Comparison of ENCODE assay signal across 19 mouse cellular contexts in genomic region chrX:152222226-152222625, GRCm38 (mm10). TPM values are rescaled to one million over a fixed set of nuclear protein-coding genes. Genes with fewer than 3 reads are reported as not detected.
DNase-seq lines count a peak whose midpoint lies in the region; ATAC-seq lines count a peak whose summit lies in the region.
"Had no signal": no experiment of that assay in that cellular context is flagged by ENCODE, and none has a peak within 500 bp of the region (broad histone marks: within the 10 kb centered on the region; RNA-seq: fewer than 3 reads in every experiment).

No protein-coding gene starts in this region.

- 56% methylated on average over 9 of the region's 9 CpGs for WGBS in forebrain, embryonic 12.5 days

- H3K36me3 ChIP-seq in forebrain, embryonic 12.5 days (replicated peaks): no peaks in the 10 kb centered on the region
- H3K36me3 ChIP-seq: embryonic facial prominence, embryonic 10.5 days; G1E; hindbrain, embryonic 10.5 days had no signal

- H3K9me3 ChIP-seq in forebrain, embryonic 12.5 days: no peaks in the 10 kb centered on the region
- H3K9me3 ChIP-seq: embryonic facial prominence, embryonic 10.5 days; G1E; heart, embryonic 12.5 days; hindbrain, embryonic 10.5 days; hindbrain, embryonic 15.5 days had no signal

- H3K4me2 ChIP-seq in forebrain, embryonic 12.5 days: no peak overlapping the region
- H3K4me2 ChIP-seq: heart, embryonic 12.5 days; hindbrain, embryonic 15.5 days had no signal

- H3K9ac ChIP-seq in forebrain, embryonic 12.5 days: no peak overlapping the region
- H3K9ac ChIP-seq: heart, embryonic 12.5 days; hindbrain, embryonic 15.5 days had no signal

- peaks cover 96% of the 10 kb centered on the region for H3K27me3 ChIP-seq in forebrain, embryonic 12.5 days

- no peak overlapping the region for H3K27ac ChIP-seq in forebrain, embryonic 12.5 days
- H3K27ac ChIP-seq: embryonic facial prominence, embryonic 10.5 days; heart, adult 2 months; hindbrain, embryonic 10.5 days; hindbrain, embryonic 15.5 days had no signal

- DNase-seq in cerebellum, postnatal 4 days (ENCODE audit: low spot score in 2 of 2): no peak
- DNase-seq in cerebellum, adult 11-12 months: peak; percentile 55
- peak; percentile 75 for DNase-seq in cerebellum, adult 9-10 months
- DNase-seq in frontal cortex, postnatal 36 days (ENCODE audit: low spot score in 2 of 2): no peak
- DNase-seq in left cerebral cortex, adult 8-10 months (ENCODE audit: low spot score in 2 of 2): no peak
- DNase-seq: adrenal gland, adult 8-10 months; adrenal gland, postnatal 36 days; B cell, adult 2 months; gastrocnemius, postnatal 10 days; heart, adult 2 months had no signal

- no peak overlapping the region for H3K4me3 ChIP-seq in forebrain, embryonic 12.5 days (replicated peaks)
- H3K4me3 ChIP-seq: embryonic facial prominence, embryonic 10.5 days; heart, adult 2 months; heart, embryonic 12.5 days; hindbrain, embryonic 10.5 days; hindbrain, embryonic 15.5 days had no signal

- H3K4me1 ChIP-seq in forebrain, embryonic 12.5 days: no peaks in the 10 kb centered on the region
- H3K4me1 ChIP-seq: embryonic facial prominence, embryonic 10.5 days; heart, embryonic 12.5 days; hindbrain, embryonic 10.5 days; hindbrain, embryonic 15.5 days had no signal

- ATAC-seq in cerebellum, adult (ENCODE audit: insufficient number of reproducible peaks, low FRiP score, low TSS enrichment): peak; percentile 61; the same call in 1 of the 2 replicates
- no peak for ATAC-seq in forebrain, embryonic 12.5 days (ENCODE audit: low FRiP score)
- ATAC-seq: CD4-positive, CD25-positive, alpha-beta regulatory T cell, adult 4 months; forebrain, embryonic 14.5 days had no signal

RNA-seq across cellular contexts. Expression of gene Kdm5c, which starts 10.6 kb away (rescaled TPM):
- polyA plus RNA-seq in forebrain, embryonic 12.5 days (2016; fragmentation: Nextera tagmentation; extraction: Ambion mirVana): 56.4 and 62.4 TPM in 2 replicates
- 10 to 100 TPM; 42.0 to 54.4 (median 46.4) TPM for total RNA-seq in left cerebral cortex, adult 8-10 months (2022)

Comparison
In these comparisons a context has a peak if more than half of its experiments do, and no peak if none do; other contexts are left out.
1. DNase-seq: peak in cerebellum, adult 11-12 months (single experiment) and cerebellum, adult 9-10 months (single experiment); none in cerebellum, postnatal 4 days (0 of 2), frontal cortex, postnatal 36 days (0 of 2) and left cerebral cortex, adult 8-10 months (0 of 2).